Mouse (Mus musculus) olfactory bulb, adult 2 months (tissue): ENCODE measurements around the gene Gm5089. TPM values are rescaled to one million over a fixed set of nuclear protein-coding genes. Genes with fewer than 3 reads are reported as not detected.

Experiments
- H3K27ac ChIP-seq: fragments of 200-500 bp; 2 replicates; pipeline ENCODE4 v1.5.1; 2012; ENCODE audit warnings: low read depth, low read length; ENCODE audit not compliant: insufficient read depth
- H3K4me1 ChIP-seq: fragments of 200-500 bp; 2 replicates; pipeline ENCODE4 v1.6.1; 2012; ENCODE audit warnings: low read length; ENCODE audit not compliant: control insufficient read depth, insufficient read depth
- H3K4me3 ChIP-seq: fragments of 200-500 bp; 2 replicates; pipeline ENCODE4 v1.5.1; 2012; ENCODE audit warnings: mild to moderate bottlenecking, low read depth, low read length, moderate library complexity; ENCODE audit not compliant: insufficient read depth
- CTCF ChIP-seq: fragments of 200-500 bp; IDR thresholded peaks from 2 replicates; pipeline ENCODE4 v1.5.1; 2012; ENCODE audit warnings: low read depth, mild to moderate bottlenecking, low read length, moderate library complexity; ENCODE audit not compliant: insufficient read depth
- POLR2A ChIP-seq: fragments of 200-500 bp; IDR thresholded peaks from 2 replicates; pipeline ENCODE4 v1.6.1; 2012; ENCODE audit warnings: mild to moderate bottlenecking, low read depth, low read length, moderate library complexity; ENCODE audit not compliant: insufficient read depth
- WGBS: fragments of 180-500 bp; shearing (Covaris S2); methylation state at CpG from one replicate; pipeline ENCODE4 v1.1.7; 2018; 5-methylcytosine and 5-hydroxymethylcytosine counted together
- polyA plus RNA-seq: library from polyadenylated mRNA; stranded (reverse); fragments of >200 nt; gene quantifications from 2 replicates; pipeline ENCODE4 v1.2.4, GENCODE M21; 2012; ENCODE audit warnings: low replicate concordance; ENCODE audit not compliant: missing spikeins, insufficient read depth, insufficient read length

Gm5089 gene
- polyA plus RNA-seq, 1 experiment = not detected

GRCm38 (mm10) chr14:122485635-122486181 is 34.8 kb upstream of the Gm5089 start:
- no peak overlapping the region for H3K27ac ChIP-seq
- TF ChIP-seq POLR2A = no peak
- no peak for TF ChIP-seq CTCF
- peaks cover 8% of the 10 kb centered on the region; the same call in 1 of the 2 replicates for H3K4me1 ChIP-seq
- 38% methylated on average over 12 of the region's 12 CpGs for WGBS
- H3K4me3 ChIP-seq = no peak overlapping the region

- H3K4me1 ChIP-seq = 0 out of 2 replicates have a peak, but pooled peaks cover 3% of the 10 kb centered on the region
- H3K27ac ChIP-seq = no peak overlapping the region
- H3K4me3 ChIP-seq = no peak overlapping the region
- 31% methylated on average over 24 of the region's 24 CpGs for WGBS
- no peak for TF ChIP-seq CTCF
- no peak for TF ChIP-seq POLR2A
These were observed 34.1 kb upstream of the Gm5089 start for GRCm38 (mm10) chr14:122484844-122485551.

- WGBS = 59% methylated on average over 4 of the region's 4 CpGs
- H3K4me1 ChIP-seq = 0 out of 2 replicates have a peak, but pooled peaks cover 3% of the 10 kb centered on the region
- TF ChIP-seq POLR2A (no peak), CTCF (no peak)
- H3K4me3 ChIP-seq = no peak overlapping the region
- H3K27ac ChIP-seq = no peak overlapping the region
These were observed 33.5 kb upstream of the Gm5089 start for GRCm38 (mm10) chr14:122484458-122484843.

GRCm38 (mm10) chr14:122483556-122484421 is 32.9 kb upstream of the Gm5089 start:
- Histone ChIP-seq H3K4me1 (0 out of 2 replicates have a peak, but pooled peaks cover 3% of the 10 kb centered on the region), H3K27ac (peak overlapping the region; percentile 69), H3K4me3 (no peak overlapping the region)
- TF ChIP-seq POLR2A = no peak
- TF ChIP-seq CTCF = no peak
- WGBS = 46% methylated on average over 18 of the region's 18 CpGs

GRCm38 (mm10) chr14:122483024-122483385 is 32.1 kb upstream of the Gm5089 start:
- peak overlapping the region; percentile 74; the same call in 1 of the 2 replicates for H3K27ac ChIP-seq
- H3K4me1 ChIP-seq = 0 out of 2 replicates have a peak, but pooled peaks cover 3% of the 10 kb centered on the region
- TF ChIP-seq POLR2A (no peak), CTCF (no peak)
- WGBS = 39% methylated on average over 5 of the region's 5 CpGs
- H3K4me3 ChIP-seq = peak overlapping the region; percentile 38

- Histone ChIP-seq H3K27ac (peak overlapping the region; percentile 74), H3K4me3 (peak overlapping the region; percentile 38), H3K4me1 (0 out of 2 replicates have a peak, but pooled peaks cover 3% of the 10 kb centered on the region)
- TF ChIP-seq POLR2A = no peak
- no peak for TF ChIP-seq CTCF
- 38% methylated on average over 38 of the region's 38 CpGs for WGBS
These were observed 31.4 kb upstream of the Gm5089 start for GRCm38 (mm10) chr14:122482081-122483023.

- peak overlapping the region; percentile 83 for H3K27ac ChIP-seq
- H3K4me3 ChIP-seq = peak overlapping the region; percentile 38
- 0 out of 2 replicates have a peak, but pooled peaks cover 3% of the 10 kb centered on the region for H3K4me1 ChIP-seq
- 57% methylated on average over 15 of the region's 15 CpGs for WGBS
- TF ChIP-seq POLR2A (no peak), CTCF (no peak)
These were observed 30.3 kb upstream of the Gm5089 start for GRCm38 (mm10) chr14:122481181-122481580.

GRCm38 (mm10) chr14:122480355-122480754 is 29.4 kb upstream of the Gm5089 start:
- WGBS = 38% methylated on average over 2 of the region's 2 CpGs
- Histone ChIP-seq H3K27ac (peak overlapping the region; percentile 20; the same call in 1 of the 2 replicates), H3K4me3 (no peak overlapping the region), H3K4me1 (peaks cover 8% of the 10 kb centered on the region)
- no peak for TF ChIP-seq POLR2A
- no peak for TF ChIP-seq CTCF
